Mouse (Mus musculus): ENCODE measurements around the gene Mff.

DNA sequence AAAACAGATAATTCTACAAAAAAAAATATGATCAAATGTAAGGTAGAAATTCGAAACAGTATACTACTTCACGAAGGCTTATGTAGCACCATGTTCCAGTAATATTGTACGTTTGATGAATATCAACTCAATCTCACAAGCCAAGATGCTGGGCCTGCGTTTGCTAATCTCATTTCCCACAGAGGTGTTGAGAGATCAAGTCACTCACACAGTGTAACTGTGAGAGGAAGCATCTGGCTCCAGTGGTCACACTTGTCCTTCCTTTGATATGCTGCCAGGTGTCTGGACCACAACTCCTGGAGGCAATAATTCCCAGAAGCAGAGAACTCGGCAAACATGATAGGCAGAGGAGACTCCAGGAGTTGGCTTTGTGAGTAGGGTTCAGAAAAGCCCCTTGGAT lies 38.4 kb upstream of the Mff start:
- TF ChIP-seq CTCF (IDR thresholded peaks at IDR 0.05; ENCODE audit: low read depth) (no peak), EP300 (optimal IDR thresholded peaks at IDR 0.05) (no peak)
